Mouse (Mus musculus): ENCODE results near the gene Gpr39. TPM values are rescaled to one million over a fixed set of nuclear protein-coding genes. Genes with fewer than 3 reads are reported as not detected.

Gpr39 gene
- total and polyA plus RNA-seq, 3 experiments: 0.08 to 0.52 TPM; not detected in 1

GRCm38 (mm10) chr1:125694338-125694737 lies 17.5 kb downstream of the Gpr39 start:
- DNase-seq: no peak

DNA sequence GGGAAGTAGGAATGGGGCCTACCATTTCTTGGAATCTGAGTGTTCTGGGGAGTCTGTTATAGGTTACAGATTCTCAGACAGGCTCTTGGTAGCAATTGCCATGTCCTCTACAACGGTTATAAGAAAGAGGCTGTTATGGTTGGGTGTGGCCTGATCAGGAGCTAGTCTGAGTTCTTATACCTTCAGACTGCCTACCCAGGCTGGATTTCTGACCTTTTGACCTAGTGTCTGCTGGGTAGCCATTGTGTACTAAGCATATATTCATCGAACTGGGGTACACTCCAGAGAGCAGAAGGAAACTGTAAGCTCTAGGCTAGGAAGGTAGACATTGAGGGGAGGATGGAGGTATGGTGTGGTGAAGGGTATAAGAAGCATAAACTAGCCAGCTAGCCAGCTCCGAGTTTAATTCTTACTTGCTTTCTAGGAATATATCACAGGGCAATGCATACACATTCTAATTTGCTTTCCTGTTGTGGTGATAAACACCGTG lies 24.4 kb downstream of the Gpr39 start:
- no peak for DNase-seq

DNA sequence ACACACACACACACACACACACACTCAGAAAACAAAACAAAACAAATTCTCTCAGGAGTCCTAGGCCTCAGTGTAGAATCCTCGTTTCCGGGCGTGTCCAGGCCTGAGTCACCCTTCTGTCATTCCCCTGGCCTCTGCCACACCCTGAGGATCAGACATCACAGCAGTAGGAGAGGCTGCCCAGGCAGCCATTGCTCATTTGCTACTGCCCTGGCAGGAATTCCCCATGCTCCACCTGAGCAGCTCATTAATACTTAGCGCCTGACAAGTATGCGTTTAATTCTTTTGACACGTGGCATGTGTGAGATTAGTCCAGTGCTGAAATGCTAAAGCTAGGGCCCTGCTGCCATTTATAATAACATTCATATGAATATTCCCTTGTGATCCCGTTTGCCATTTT lies 25.0 kb downstream of the Gpr39 start:
- peak; percentile 25 for DNase-seq

- peak; percentile 34 for DNase-seq
Observed at GRCm38 (mm10) chr1:125702326-125702725, 25.5 kb downstream of the Gpr39 start.

DNA sequence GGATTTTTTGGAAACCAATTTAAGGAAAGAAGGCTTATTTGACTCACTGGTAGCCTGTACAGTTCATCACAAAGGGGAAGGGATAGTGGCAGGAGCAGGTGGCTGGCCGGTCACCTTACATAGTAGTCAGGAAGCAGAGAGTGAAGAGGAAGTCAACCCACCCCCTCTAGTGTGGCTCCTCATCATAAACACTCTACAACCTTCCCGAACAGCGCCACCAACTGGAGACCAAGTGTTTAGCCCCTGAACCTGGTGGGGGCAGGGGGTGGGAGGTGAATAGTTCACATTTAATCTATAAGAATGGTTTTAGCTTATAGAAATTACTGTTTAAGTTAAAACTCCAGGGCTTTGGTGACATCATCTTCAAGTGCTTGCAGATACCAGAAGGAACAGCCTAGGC lies 28.6 kb downstream of the Gpr39 start:
- DNase-seq: no peak

DNA sequence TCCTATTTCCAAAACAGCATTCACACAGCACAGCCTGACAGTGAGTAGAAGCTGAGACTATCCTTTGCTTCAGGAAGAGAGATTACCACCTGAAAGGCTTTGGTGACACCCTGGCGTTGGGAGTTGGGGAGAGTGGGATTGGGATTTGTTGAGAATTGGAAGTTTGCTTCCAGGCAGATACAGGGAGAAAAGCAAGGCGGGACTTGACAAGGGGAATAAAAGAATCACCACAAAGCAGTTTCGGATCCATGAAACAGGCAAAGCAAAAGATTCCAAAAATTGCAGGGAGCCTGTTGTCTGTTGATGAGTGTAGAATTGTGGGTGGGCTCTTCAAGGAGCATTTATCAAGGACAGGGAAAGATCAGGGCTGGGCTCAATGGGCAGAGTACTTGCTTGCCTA lies 38.5 kb downstream of the Gpr39 start:
- no peak for DNase-seq

- no peak for DNase-seq
Observed at GRCm38 (mm10) chr1:125716241-125716640, 39.4 kb downstream of the Gpr39 start.

- no peak for DNase-seq
Observed at GRCm38 (mm10) chr1:125717906-125718305, 41.1 kb downstream of the Gpr39 start.

- no peak for DNase-seq
Observed at GRCm38 (mm10) chr1:125719127-125719526, 42.3 kb downstream of the Gpr39 start.

DNA sequence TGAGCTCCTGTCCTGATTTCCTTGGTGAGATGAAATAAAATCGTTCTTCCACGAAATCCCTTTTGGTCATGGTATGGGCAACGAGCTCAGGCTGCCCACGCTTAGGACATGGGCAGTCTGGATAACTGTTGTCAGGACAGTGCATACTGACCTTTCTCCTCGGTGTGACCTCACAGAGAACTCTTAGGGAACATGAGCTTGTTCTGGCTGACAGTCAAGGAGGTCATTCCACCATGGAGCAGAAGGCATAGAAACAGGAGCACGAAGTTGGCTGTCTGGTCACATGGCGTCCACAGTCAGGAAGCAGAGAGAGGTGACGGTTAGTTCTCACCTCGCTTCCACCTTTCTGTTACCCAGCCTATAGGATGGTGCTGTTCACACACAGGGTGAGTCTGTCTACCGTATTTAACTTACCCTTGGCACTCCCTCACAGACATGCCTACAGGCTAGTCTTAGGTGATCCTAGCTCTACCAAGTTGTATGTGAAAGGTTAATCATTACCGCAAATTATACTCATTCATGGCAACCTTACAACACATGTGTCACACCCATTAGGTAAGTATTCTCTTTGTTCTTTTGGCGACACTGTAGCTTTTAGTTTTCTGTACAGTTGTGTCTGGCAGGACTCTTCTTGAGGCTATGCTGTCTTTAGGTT lies 44.4 kb downstream of the Gpr39 start:
- no peak for DNase-seq

DNA sequence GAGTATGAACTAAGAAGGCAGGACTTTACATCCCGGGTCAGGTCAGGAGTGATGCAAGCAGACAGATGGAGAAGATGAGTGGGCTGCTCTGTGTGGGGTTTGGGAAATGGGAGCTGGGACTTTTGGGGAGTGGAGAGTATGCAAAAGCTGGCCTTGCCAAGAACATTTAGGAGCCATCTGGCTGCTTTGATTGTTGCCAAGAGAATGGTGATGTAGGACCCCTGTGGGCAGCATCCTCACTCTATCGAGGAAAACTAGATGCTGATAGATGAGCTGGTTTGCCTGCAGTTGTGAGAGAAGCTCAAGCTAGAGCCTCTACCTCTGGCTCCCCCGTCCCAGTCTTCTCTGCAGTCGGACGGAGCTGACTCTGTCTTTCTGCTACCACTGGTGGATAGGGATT lies 47.5 kb downstream of the Gpr39 start:
- DNase-seq: no peak

- DNase-seq: no peak
Observed at GRCm38 (mm10) chr1:125729025-125729565, 52.3 kb downstream of the Gpr39 start.

DNA sequence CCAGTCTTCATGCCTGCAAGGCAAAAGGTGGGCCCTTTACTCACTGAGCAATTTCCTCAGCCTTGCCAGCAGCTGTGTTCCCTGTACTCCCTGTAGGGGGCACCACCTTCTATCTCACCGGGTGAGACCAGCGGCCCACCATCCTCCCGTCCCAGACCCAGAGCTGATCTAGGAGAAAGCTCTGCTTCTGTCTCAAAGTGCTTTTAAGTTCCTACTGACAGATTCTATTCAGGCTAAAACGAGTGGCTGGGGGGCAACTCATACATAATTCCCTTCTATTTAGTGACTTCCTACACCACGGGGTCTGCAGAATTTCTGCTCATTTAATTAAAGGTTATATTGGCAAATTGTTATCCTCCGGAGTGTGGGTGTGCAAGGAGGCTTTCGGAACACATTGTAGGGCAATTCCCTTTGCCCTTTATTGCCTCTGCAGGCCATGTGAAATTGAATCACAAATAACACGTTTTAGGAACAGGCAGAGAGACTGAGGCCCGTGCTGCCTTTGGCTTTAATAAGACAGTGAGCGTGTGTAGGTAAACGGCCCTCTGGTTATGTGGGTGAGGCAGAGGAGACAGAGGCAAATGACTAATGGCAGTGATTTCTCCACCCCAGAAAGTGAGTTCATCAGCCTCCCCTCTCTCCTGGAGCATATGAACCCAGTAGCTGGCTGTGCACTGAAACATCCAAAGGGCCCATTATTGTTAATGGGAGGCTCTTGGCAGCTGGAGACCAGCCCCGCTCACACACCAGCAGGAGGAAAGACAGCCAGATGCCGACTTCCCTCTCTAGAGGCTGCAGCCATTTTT lies 53.1 kb downstream of the Gpr39 start:
- DNase-seq: no peak

DNA sequence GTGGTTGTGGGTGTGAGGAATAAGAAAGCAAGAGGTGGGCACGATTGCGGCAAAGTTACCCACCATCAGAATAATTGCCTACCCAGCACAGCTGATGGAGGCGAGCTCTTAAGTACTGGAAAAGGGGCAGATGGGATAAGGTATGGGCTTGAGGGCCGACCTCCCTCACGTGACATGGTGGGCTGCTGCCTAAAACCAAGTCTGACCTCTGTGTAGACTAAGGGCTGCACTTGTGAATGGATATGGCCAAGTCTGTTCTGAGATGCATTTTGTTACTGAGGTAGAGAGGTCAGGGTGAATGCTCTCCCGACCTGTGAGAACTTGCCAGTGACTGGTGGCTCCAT lies 53.7 kb downstream of the Gpr39 start:
- DNase-seq: no peak

DNA sequence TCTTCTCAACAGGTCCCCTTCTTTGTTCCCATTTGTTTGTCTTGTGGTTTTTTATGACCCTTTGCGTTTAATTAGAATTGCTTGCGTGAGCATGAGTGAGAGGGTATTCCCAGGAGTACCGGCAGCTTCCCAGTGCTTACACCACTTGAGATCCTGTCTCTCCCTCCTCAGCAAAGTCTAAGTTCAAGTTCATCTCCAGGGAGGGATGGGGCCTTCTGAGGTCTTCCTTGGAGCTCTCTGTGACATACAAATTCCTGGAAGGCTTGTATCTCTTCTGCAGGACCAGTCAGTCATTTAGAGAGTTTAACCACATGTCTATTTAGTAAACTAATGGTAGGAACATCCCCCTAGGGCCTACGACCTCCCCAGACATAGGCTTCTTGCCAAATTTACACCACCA lies 55.1 kb downstream of the Gpr39 start:
- no peak for DNase-seq

DNA sequence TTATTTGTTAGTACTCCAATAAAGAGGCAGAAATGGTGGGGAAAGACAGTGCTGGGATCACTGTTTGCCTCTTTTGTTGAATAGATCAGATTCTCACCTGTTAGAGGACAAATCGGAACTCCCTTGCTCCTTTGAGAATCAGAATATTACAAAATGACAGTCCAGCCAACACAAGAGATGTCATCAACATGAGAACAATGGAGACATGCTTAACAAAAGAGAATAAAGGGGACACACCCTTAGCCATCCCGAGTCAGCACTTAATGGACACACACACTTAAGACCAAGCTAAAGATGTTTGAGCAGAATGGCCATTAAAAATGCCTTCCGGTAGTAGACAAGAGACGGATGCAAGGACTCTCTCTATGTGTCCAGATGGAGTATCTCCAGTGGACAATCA lies 68.0 kb downstream of the Gpr39 start:
- no peak for DNase-seq

DNA sequence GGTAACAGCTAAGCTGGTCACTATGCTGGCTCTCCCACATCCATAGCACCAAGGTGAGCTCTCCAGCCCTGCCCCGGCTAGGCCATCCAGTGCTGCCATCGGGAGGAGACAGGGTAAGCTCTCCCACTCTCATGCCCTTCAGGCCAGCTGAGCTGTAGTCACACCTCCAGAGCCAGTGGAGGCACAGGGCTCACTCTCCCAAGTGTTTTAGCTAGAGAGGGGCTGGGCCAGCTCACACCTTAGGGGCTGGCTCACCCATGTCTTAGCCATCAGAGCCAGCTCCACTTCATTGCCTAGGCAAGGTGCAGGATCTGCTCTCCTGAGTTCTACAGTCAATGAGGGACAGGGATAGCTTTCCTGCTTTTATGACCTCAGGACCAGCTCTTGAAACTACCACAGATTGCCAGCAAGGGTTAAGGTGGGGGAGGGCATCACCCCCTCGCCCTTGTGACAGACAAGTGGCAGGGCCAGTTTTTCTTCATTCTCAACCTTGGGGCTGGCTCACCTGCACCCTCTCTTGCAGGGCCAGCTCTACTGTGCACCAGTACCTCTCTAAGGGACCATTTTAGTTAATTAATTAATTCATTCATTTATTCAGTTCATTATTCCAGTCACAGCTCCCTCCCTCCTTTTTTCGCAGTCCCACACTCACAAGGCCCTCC lies 78.7 kb downstream of the Gpr39 start:
- no peak for DNase-seq

DNA sequence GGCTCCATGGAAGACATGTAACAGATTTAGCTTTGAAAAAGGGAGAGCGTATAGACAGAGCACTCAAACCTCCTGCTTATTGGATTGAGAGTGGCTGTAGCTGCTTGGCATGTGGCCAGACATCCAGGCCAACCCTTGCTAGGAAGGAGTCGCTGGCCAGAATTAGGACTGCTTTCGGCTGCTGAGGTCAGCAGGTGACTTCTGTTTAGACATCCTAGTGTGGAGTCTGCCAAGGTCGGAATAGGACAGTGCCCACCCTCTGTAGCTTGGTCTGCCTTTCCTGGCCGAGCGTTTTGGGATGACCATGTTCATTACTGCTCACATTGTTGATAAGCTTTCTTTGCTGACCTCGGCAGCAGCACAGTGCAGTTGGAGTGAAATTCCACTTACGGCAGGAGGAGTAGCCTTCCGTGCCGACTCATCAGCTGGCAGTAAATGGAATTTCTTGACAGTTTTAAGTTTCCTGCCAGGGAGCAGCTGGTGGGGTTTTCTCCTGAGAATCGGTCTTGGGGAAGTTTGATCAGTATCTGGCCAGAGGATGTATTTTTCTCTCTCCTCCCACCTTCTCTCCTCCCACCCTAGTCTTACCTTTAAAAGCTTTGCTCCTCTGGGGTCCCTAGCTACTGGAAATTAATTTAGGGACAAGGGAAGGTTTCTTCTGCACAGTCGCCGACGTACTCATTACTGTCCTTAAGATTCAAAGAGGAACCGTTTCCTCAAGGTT lies 83.3 kb downstream of the Gpr39 start:
- peak; percentile 20 for DNase-seq

GRCm38 (mm10) chr1:125760696-125761025 lies 83.9 kb downstream of the Gpr39 start:
- no peak for DNase-seq

DNA sequence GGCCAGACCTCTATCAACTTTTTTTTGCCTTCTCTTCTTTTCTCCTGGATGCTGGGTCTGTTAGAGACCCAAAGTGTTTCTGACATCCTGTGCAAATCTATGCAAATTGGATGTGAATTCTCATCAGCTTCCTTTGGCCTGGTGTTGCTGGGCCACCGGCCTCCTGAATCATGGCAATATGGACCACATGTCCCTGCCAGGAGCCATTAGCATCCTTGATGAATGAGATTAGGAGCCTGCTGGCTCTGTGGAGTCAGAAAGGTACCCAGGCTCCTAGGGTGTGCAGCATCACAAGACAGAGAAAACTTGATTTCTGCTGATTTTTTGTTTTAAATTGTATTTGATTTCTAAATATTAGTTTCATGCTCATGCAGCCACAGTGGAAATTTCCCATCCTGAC lies 85.3 kb downstream of the Gpr39 start:
- DNase-seq: no peak

DNA sequence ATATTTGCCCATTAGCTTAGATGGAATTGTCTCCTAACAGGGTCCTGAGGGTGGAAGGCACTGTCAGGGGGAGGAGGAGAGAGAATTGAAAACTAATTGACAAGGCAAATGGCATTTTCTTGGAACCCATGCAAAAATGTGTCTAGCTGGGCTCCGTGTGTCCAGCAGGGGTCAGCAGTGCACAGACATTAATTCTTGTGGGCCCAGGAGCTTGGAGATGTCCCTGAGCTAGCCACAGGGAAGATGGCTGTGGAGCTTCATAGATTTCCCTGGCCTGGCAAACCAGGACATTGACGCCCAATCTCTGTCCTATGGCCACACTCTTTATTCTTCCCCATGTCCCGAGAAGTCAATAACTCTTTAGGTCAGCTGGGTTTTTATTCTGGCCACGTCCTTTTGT lies 113.0 kb downstream of the Gpr39 start:
- DNase-seq: peak; percentile 63

DNA sequence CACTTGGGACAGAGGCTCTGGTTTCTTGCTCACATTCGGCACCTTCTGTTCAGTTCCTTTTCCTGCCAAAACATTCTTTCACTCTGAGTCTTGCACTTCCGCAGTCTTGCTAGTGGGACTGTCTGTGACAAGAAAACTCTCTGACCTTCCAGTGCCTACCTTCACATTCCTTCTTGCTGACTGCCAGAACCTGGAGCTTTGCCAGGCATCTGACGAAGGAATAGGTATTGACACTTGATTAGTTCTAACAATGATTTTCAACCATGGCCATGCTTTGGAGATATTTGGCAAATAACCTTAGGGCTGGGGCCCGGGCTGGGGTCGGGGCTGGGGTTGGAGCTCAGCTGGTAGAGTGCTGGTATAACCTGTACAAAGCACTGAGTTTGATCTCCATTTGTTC lies 123.7 kb downstream of the Gpr39 start:
- DNase-seq: no peak
